Mouse (Mus musculus): Measurements from ENCODE around the gene Acadsb. TPM values are rescaled to one million over a fixed set of nuclear protein-coding genes. Genes with fewer than 3 reads are reported as not detected.

Gene Acadsb
- polyA plus RNA-seq (2012) = 2.1 and 2.6 TPM in 2 replicates

GRCm38 (mm10) chr7:131410416-131411058 lies at the start of gene Acadsb, which contains the start of gene Ikzf5:
Acadsb (plus strand) TSS chr7:131410601.
Ikzf5 (minus strand) TSS chr7:131410521.
- TF ChIP-seq GATA1 (IDR thresholded peaks at IDR 0.05; ENCODE audit: low read length) = no peak

- TF ChIP-seq GATA1 (IDR thresholded peaks at IDR 0.05; ENCODE audit: low read length) = no peak
These were observed 48.2 kb upstream of the Acadsb start for GRCm38 (mm10) chr7:131362269-131362614.

- no peak for TF ChIP-seq GATA1 (IDR thresholded peaks at IDR 0.05; ENCODE audit: low read length)
These were observed 47.6 kb upstream of the Acadsb start, which contains the start of gene 2310057M21Rik for GRCm38 (mm10) chr7:131362615-131363300. 2310057M21Rik (minus strand) TSS chr7:131362759.

GRCm38 (mm10) chr7:131364131-131364530 lies 46.3 kb upstream of the Acadsb start:
- TF ChIP-seq GATA1 (IDR thresholded peaks at IDR 0.05; ENCODE audit: low read length) = no peak

- TF ChIP-seq GATA1 (IDR thresholded peaks at IDR 0.05; ENCODE audit: low read length) = no peak
These were observed 39.5 kb upstream of the Acadsb start, which contains the start of gene Pstk for GRCm38 (mm10) chr7:131370648-131371469. Pstk (plus strand) TSS chr7:131371141.

GRCm38 (mm10) chr7:131371470-131371860 lies 38.9 kb upstream of the Acadsb start:
- TF ChIP-seq GATA1 (IDR thresholded peaks at IDR 0.05; ENCODE audit: low read length) = no peak

- TF ChIP-seq GATA1 (IDR thresholded peaks at IDR 0.05; ENCODE audit: low read length) = no peak
These were observed 38.3 kb upstream of the Acadsb start for GRCm38 (mm10) chr7:131371880-131372651.

GRCm38 (mm10) chr7:131409321-131409987 lies 947 bp upstream of the Acadsb start:
- TF ChIP-seq GATA1 (IDR thresholded peaks at IDR 0.05; ENCODE audit: low read length) = no peak

- no peak for TF ChIP-seq GATA1 (IDR thresholded peaks at IDR 0.05; ENCODE audit: low read length)
These were observed 414 bp upstream of the Acadsb start for GRCm38 (mm10) chr7:131409988-131410385.

- no peak for TF ChIP-seq GATA1 (IDR thresholded peaks at IDR 0.05; ENCODE audit: low read length)
These were observed 980 bp downstream of the Acadsb start for GRCm38 (mm10) chr7:131411221-131411940.

- TF ChIP-seq GATA1 (IDR thresholded peaks at IDR 0.05; ENCODE audit: low read length) = no peak
These were observed 1.5 kb downstream of the Acadsb start for GRCm38 (mm10) chr7:131411941-131412270.

- no peak for TF ChIP-seq GATA1 (IDR thresholded peaks at IDR 0.05; ENCODE audit: low read length)
These were observed 7.2 kb downstream of the Acadsb start for GRCm38 (mm10) chr7:131417605-131418004.

- peak; percentile 84 for TF ChIP-seq GATA1 (IDR thresholded peaks at IDR 0.05; ENCODE audit: low read length)
These were observed 14.5 kb downstream of the Acadsb start for GRCm38 (mm10) chr7:131424912-131425311.

GRCm38 (mm10) chr7:131427331-131427730 lies 16.9 kb downstream of the Acadsb start:
- TF ChIP-seq GATA1 (IDR thresholded peaks at IDR 0.05; ENCODE audit: low read length) = no peak

All from G1E-ER4 (cell line).